Mouse (Mus musculus) cortical plate, adult 2 months (tissue): ENCODE measurements at regions not wholly inside any gene's neighbourhood (a gene's known extent, or its start where the extent isn't known, plus 50 kb on each side); places are given as distances from the start of the nearest gene placed in this dataset.

Source experiments
- CTCF ChIP-seq: fragments of 200-500 bp; IDR thresholded peaks from 2 replicates; pipeline ENCODE4 v1.5.1; 2011; ENCODE audit warnings: mild to moderate bottlenecking, control low read depth, low read length; ENCODE audit not compliant: insufficient read depth; ENCODE audit errors: extremely low read depth
- POLR2A ChIP-seq: fragments of 200-500 bp; IDR thresholded peaks from 2 replicates; pipeline ENCODE4 v1.6.1; 2011; ENCODE audit warnings: mild to moderate bottlenecking, low read length, control low read depth; ENCODE audit not compliant: insufficient read depth; ENCODE audit errors: extremely low read depth

GRCm38 (mm10) chr3:100401080-100401479 lies 88.0 kb downstream of the Tent5c start:
- TF ChIP-seq POLR2A: no peak
- TF ChIP-seq CTCF: no peak
